Mouse (Mus musculus) adrenal gland, adult 18-20 months (tissue): ENCODE results near the gene Ogfod1. TPM values are rescaled to one million over a fixed set of nuclear protein-coding genes. Genes with fewer than 3 reads are reported as not detected.

Experiments
- DNase-seq, 2 experiments: peaks; one replicate each; pipeline ENCODE4 v3.0.0; 2021 to 2022; ENCODE audit warnings: low spot score in 2 of 2
- long read RNA-seq, 2 experiments: library from polyadenylated mRNA; stranded (forward); transcript quantifications; one replicate each; pipeline ENCODE4 v2.0.0; 2021
- total RNA-seq, 2 experiments: library from RNA; stranded (reverse); gene quantifications; 1 replicate in 1 of 2; 2 replicates in 1 of 2; pipeline ENCODE4 v1.2.3; 2021

Gene Ogfod1
- 10 to 100 TPM; 19.5 to 20.1 TPM for total RNA-seq
- long read RNA-seq, experiment 1, full-length matches to known transcripts = 6 of 11 reads
- long read RNA-seq, experiment 1, partial matches to known transcripts = 0 of 11 reads
- long read RNA-seq, experiment 1, other reads (novel, unspliced or antisense) = 5 of 11 reads
- long read RNA-seq, experiment 2, full-length matches to known transcripts = 4 of 12 reads
- long read RNA-seq, experiment 2, partial matches to known transcripts = 0 of 12 reads
- long read RNA-seq, experiment 2, other reads (novel, unspliced or antisense) = 8 of 12 reads

- DNase-seq = peak; percentile 79 to 81
Measured at GRCm38 (mm10) chr8:94036944-94037524, at the start of gene Ogfod1, which contains the start of gene Nudt21. Gene Ogfod1 (plus strand): TSS chr8:94037198. Gene Nudt21 (minus strand): TSS chr8:94037031.

DNA sequence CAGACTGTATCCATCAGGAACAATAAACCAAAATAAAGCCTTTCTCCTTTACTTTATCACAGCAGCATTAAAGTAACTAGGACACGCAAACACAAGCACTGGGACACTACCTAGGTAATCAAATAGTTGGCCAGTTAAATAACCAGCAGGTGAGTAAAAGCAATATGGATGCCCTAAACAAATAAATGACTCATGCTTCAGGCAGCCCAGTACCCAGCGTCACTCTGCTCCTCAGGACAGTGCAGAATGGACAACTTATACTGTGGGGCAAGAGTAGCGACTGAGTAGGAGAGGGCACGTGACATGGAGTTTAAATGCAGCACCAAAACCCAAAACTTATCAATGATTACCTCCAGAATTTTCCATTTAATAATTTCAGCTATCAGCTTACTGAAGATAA lies 47.3 kb upstream of the Ogfod1 start:
- no peak for DNase-seq

GRCm38 (mm10) chr8:93998961-93999360 lies 38.0 kb upstream of the Ogfod1 start:
- no peak for DNase-seq

GRCm38 (mm10) chr8:94004139-94004538 lies 32.9 kb upstream of the Ogfod1 start:
- no peak for DNase-seq

GRCm38 (mm10) chr8:94009243-94009845 lies 27.7 kb upstream of the Ogfod1 start:
- no peak for DNase-seq

DNA sequence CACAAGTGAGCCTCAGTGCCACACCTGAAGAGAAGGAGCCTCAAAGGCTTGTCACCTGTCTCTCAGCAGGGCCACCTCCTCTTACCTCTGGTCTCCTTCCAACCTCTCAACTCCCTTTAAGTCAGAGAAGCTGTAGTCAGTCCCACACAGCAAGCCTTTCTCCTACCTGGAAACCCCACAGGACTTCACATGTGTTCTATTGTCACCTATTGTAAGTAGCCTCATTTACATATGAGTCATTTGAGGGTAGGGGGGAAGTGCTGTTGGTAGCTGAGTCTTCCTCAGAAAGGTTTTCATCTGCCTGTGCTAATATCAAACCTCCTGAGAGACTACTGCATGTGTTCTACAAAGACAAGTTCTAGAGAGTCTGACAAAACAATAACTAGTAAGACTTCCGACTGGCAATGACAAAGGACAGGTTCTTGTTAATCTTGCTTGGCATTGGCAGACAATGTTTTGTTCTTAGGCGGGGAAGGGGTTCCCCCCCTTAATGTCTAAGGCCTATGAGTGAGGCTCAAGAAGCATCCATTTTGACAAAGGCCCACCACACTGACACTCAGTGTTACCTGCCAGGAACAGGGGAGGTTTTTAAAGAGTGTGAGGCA lies 26.8 kb upstream of the Ogfod1 start:
- DNase-seq = no peak

- no peak for DNase-seq
Measured at GRCm38 (mm10) chr8:94011076-94012012, 25.7 kb upstream of the Ogfod1 start.

- DNase-seq = peak; percentile 77 to 79
Measured at GRCm38 (mm10) chr8:94012013-94012951, 24.7 kb upstream of the Ogfod1 start, which contains the start of gene Amfr. Gene Amfr (minus strand): TSS chr8:94012842.

DNA sequence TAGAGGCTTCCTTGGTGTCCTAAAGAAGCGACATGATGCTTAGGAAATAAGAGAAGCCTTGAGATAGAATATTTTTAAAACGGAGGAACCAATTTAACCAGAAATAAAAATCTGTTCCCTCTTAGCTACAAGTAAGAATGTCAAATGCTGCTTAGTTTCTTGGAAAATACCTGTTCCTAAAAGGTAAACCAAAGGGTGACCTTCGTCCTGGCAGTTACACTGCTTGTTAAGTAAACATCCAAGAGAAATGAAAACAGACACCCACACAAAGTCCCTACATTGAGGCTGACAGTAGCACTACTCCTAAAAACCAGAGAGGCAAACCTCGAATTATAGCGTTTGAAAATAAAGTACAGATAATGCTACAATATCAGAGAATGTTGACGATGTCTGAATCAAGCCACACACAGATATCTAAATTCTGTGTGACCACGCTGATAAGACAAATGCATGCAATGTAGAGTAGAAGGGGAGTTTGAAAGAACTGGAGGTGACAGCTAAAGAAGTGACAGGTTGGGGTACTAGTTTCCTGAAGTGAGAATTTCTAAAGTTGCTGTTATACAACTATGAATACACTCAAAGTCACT lies 23.9 kb upstream of the Ogfod1 start:
- DNase-seq = no peak

DNA sequence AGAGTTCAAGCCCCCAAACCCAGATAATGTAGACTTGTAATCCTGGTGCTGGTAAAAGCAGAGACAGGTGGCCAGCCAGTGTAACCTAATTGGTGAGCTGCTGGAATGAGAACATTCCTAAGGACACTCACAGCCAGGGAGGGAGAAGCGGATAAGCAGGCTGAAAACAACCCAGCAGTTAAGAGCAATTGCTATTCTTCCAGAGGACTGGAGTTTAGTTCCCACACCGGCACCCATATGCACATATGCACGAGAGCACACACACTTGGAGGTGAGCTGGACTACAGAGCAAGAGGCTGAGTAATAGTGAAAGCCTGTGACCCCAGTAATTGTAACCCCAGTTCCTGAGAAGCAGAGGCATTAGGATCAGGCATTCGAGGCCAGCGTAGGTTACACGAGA lies 13.1 kb upstream of the Ogfod1 start:
- DNase-seq = no peak

GRCm38 (mm10) chr8:94029701-94030100 lies 7.3 kb upstream of the Ogfod1 start:
- no peak for DNase-seq

GRCm38 (mm10) chr8:94033601-94034000 lies 3.4 kb upstream of the Ogfod1 start:
- DNase-seq = no peak

GRCm38 (mm10) chr8:94035200-94035599 lies 1.8 kb upstream of the Ogfod1 start:
- no peak for DNase-seq

GRCm38 (mm10) chr8:94036541-94036940 lies 457 bp upstream of the Ogfod1 start:
- DNase-seq = peak; percentile 42 to 50

GRCm38 (mm10) chr8:94037806-94038205 lies 808 bp downstream of the Ogfod1 start:
- DNase-seq = no peak

DNA sequence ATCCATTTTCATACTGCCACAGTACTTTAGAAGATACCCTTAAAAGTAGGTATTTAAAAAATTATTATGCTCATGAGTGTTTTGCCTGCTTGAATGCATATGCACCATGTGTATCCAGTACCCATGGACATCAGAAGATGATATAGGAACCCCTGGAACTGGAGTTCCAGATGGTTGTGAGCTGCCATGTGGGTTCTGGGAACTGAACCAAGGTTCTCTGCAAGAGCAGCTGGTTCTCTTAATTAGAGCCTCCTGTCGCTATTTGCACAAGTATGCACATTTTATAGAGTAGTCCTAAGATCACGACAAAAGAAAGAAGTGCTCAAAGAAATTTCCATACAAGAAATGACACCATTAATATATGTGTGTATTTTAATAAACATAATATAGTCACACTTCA lies 10.8 kb downstream of the Ogfod1 start:
- no peak for DNase-seq

GRCm38 (mm10) chr8:94052696-94053095 lies 15.7 kb downstream of the Ogfod1 start:
- no peak for DNase-seq

GRCm38 (mm10) chr8:94057157-94057854 lies 20.3 kb downstream of the Ogfod1 start:
- DNase-seq = peak; percentile 39 to 48
